Mouse (Mus musculus) urinary bladder, postnatal 36 days (tissue): ENCODE results near the gene Trim44.

Experiments used
- DNase-seq, 2 experiments: peaks; one replicate each; pipeline ENCODE4 v3.0.0; 2022; ENCODE audit warnings: low spot score in 2 of 2, mixed read lengths in 1 of 2

The Trim44 gene

DNA sequence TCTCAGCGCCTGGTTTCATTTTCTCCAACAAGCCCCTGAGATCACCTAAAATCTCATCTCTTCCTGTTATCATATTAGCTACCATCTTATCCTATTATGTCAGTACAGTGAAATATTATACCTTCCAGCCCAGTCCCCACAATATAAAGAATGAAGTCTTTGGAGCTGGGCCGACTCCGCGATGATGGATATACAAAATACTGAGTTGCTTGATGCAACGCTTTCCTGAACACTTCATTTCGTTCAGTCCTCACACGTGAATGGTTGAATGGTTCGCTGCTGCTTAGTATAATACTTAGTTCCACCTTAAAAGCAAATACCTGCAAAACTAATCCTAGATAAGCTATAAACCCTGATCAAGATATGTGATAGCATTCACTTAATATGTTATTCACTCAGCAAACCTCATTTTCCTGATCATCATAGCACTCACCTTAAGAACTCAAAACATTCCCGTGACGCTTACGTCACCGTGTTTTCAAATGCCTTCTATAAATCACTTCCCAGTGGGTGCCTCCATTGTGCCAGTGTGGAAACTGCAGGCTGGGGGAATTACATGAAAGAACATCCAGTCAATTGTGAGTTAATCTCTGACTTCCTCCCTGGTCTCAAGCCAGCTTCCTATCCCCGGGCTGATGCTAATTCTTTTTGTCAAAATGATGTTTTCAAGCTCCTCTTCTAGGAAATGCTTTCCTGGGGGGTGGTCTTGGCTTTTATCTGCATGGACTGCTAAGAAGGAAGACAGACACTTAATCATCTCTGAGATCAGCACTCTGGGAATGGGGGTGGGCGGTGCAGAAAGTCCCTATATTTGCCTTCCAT, at the start of gene Trim44:
Gene Trim44, minus strand, starts transcription at position 466 of the 822 bp plus-strand sequence.
- DNase-seq = no peak

DNA sequence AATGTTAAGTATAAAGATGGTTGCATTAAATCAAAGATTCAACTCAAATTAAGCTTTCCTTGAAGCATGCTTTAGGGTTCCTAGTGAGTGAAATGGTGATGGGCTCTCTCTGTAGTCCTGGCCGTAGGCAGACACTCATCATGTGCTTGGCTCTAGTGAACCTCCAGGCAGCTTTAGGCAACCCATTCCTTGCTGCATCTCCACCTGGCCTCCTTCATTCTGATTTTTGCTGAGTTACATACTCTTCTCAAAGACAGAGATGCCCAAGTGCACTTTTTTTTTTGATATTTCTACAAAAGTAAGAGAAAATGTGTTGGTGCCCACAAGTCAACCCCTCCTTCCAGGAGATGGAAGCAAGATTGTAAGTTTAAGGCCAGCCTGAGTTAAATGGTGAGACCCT, 47.5 kb upstream of the Trim44 start:
- no peak for DNase-seq

DNA sequence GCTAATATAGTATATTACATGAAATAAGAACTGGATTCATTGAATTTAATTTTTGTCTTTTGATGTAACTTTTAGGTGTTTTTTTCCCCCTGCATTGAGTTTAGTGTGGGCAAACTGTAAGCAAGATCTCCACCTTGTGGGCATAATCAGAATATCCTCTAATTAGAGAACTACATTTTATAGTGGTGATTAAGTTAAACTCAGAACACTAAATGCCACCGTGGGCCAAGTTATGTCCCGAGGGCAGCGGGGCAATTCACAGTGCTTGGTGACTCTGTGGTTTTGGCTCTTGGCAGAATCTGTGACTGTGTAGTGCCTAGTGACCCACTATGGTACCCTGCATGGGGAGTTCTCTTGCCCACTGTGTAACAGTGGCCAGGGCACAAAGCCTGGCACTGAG, 45.8 kb upstream of the Trim44 start:
- no peak for DNase-seq

DNA sequence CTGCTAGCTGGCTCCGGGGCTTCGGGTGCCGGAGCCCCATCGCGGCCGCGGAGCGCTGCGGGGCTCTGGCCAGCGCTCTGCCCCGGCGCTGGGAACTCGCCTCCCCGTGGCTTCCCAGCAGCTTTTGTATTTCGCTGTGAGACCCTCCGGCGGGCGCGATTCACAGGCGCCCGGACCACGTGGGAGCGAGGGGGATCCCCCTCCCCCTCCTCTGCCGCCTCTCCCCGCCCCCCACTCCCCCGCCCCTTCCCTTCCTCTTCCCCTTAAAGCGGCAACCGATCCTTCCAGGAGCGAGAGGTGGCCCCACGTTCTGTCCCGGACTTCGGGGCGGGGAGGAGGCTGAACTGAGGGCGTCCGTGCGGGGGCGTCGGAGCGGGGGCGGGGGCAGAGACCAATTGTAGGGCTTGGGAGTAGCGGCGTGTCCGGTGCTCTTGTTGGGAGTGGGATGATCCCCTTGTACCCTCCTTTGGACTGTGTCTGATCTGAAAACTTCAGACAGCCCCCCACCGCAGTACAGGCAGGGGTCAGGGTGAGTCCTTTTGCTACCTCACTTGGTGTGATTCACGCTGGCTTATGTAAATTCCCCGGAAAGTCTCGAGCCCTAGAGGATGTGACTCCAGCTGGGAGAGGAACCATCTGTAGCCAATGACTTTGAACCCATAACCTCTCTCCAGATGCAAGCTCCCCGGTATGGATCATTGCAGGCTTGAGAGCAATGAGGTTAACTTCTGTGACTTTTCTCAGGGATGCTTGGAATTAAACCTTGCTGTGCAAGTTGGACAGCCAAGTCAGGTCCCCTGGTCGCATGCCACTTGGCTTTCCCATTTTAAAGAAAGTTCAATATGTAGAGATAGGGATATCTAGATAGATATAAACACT, 44.3 kb upstream of the Trim44 start, which contains the start of gene Fjx1:
Gene Fjx1, minus strand, starts transcription at position 829 of the 879 bp plus-strand sequence.
- peak; percentile 16 to 35 for DNase-seq

DNA sequence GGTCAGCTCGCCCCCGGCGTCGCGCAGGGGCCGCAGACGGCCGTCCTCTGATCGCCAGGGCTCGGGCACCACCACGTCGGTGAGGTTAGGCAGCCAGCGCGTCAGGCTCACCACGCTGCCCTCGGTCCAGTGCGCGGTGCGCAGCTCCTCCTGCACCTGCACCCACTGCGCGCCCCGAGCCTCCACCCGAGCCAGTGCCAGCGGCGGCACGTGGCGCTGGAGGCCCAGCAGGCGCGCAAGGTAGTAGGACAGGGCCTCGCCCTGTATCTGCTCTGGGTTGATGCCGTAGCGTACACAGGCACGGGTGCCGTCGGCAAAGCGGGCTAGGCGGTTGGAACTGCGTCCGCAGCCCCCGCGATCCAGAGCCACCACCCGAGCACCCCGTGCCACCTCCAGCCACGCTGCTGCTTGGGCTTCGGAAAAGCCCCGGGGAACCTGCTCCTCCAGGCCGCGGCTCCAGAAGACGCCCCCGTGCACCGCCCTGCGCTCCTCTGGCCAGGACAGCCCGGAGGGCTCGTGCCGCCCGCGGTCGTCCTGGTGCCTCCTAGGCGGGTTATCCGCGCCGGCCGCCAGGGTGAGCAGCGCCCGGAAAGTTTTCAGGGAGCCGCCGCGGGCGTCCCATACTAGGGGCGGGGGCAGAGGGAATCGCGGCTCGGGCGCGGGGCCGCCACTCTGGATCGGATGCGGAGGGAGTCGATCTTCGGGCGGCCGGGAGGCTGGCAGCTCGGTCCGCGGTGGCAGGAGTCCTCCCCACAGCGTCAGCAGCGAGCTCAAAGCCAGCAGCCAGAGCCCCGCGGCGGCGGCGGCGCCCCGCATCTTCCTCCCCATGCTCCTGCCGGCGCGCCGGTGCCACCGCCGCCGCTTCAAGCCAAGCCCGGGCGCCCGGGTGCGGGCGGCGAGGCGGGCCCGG, 43.4 kb upstream of the Trim44 start:
- peak in 1 of 2 experiments; percentile 13 for DNase-seq

DNA sequence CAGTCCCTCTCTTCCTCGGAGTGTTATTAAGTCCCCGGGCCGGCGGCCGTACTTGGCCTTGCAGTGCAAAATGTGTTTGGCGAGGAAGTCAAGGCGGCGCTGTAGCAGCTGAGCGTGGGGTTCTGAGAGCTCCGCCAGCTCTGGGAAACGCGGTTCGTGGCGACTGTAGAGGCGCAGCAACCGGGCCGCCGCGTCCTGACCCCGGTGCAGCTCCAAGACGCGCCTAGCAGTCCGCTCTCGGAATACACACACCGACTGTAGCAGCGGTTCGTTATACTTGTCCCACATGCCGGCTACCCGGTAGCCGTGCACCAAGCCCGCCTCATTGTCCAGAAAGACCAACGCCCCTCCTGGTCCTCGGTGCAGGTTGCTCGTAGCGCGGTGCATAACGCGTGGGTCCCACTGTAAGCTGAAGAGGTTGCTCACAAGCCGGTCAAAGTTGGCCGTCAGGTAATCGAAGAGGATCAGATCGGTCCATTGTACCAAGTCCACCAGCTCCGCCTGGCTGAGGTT, 42.7 kb upstream of the Trim44 start:
- DNase-seq = peak; percentile 53 to 68

DNA sequence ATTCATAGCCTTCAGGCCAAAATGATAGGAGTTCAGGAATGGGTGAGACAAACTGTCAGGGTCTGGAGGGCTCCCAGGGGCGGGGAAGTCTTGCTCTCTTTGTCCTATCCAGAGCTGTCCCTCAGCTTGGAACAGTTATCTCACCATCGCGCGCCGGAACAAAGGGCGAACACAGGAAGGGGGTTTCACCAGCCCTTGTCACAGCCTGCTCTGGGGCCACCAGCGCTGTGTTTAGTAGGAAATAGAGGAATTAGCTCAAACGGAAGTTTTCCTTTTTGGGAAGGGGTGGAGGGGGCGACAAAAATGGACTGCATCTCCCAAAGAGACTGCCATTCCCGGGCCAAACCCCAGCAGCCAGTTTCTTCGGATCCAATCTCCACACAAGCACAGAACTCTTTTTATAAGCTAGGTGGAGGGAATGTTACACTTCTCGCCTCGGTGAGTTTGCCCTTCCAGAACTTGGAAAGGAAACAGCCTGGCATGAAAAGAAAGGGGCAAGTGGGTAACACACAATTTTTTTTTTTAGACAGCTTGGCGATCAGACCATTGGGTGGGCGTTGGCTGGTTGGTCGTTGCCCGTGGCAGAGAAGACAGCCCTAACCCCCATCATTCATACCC, 42.1 kb upstream of the Trim44 start:
- peak; percentile 4 to 6 for DNase-seq

DNA sequence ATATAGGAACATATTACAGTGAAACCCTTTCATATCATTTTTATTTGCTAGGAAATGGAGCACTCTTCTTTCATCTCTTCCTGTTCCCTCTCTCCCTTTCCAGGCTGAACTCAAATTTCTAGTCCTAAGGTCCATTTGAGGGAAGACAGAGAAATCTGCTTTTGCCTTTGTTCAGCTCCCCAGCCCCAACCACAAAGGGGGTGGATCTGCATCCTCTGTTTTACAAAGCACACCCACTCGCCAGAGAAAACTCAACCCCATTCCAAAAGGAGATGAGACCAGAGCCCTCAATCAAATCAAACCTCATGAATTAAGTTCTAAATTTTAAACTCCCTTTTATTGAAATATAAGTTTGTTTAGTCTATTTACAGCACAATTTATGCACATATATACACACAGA, 41.4 kb upstream of the Trim44 start:
- DNase-seq = no peak

DNA sequence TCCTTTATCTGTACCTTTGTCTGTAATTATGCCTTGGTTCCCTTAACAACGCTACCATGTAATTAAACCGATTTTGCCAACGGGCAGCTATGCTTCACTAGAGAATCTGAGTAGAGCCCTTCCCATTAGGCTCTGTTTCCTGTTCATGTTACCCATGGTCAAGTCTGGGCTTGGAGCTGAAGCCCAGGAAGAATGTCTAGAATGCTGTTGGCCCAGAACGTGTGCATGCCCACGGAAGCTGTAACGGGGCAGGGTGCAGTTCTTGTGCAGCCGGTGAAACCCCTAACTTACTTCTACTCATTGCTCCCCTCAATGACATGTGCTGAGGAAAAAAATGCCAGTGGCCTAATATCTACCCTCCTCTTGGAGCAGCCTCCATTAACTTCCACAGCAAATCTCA, 40.2 kb upstream of the Trim44 start:
- peak; percentile 20 to 35 for DNase-seq

DNA sequence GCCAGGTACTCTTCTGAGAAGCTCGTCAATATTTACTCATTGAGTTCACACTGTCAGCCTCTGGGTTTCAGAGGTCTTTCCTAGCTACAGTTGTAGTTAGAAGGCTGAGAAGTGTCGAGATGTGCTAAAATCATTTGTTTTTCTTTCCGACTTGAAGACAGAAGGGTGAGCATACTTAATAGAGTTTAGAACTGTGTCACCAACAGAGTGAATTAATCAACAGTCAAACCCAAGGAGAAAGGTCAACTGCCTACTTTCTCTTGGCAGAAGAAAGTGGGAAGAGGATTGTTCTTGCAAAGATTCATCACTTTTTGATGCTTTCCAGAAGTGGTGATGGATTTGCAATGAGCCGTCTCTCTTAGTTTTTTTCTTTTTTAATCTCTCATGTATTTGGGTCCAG, 39.2 kb upstream of the Trim44 start:
- no peak for DNase-seq

DNA sequence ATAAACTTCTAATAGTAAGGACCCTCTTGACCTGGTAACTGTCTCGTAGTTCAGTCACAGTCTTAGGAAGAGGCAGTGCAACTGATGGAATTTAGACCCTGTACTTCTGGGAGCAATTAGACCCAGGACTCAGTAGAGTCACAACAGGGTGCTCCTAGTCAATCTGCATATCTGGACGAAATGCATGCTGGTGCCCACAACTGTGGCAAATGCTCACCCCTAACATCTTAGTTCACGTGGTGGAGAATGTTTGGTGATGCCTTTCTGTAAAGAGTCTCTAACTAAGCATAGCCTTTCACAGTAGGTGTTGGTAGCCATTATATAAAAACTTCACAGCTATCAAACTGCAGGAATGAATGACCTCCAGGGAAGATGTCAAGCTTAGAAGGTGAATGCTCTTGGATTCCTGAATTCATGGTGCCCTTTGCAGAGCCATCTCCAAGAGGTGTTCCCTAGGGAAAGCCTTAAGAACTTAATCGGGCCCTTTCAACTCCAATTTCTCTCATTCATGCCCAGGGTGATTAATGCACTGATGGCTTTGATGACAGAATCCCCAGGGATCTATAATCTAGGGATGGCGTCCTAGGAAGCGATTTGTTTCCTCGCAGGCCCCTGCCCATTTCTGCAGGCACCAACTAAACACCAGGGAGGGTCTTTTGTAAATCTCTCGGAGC, 29.9 kb upstream of the Trim44 start:
- DNase-seq = no peak

DNA sequence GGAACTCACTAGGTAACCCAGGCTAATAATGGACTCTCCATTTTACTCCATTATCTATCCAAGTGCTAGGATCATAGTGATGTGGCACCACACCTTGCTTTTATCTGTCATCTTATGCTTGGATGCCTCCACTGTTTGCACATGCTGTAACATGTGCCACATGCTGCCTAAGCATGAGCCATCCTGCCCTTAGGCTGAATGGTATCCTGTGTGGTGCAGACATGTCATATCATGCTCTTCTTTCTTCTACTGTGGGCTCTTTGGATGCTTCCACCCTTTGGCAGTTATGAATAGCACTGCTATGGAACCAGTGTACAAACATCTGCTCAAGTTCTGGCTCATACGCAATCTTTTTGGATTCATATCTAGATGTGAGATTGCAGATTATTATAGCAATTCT, 26.3 kb upstream of the Trim44 start:
- peak in 1 of 2 experiments; percentile 7 for DNase-seq

DNA sequence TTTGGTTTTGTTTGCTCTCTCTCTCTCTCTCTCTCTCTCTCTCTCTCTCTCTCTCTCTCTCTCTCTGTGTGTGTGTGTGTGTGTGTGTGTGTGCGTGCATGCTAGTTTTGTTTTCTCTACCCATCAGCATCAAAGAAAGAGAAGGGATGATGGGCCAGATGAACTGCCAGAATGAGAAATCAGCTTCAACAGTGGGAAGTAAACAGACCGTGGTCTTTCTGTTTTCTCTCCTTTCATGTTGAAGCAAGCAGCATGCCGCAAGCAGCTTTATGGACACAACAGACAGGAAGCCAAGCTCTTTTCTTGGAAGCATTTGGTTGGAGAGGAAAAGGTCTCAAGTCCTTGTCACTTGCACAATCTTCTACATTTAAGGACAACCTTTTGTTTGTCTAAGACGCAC, 23.5 kb upstream of the Trim44 start:
- DNase-seq = no peak

DNA sequence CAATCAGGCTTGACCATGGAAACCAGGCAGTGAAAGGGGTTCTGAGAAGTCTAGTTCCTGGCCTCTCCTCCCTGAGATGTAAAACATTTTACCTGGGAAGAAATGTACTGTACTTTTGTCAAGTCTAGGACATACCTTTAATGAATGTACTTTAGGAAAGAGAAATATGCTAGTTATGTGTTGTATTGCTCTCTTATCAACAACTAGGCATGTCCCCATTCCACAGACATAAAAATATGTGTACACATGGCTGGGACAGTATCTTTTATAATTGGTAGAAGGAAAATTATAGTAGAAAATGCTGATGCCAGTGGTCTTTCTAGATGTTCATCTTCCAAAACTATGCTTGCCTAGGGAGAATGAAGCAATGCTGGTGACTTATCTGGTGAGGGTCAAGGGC, 20.3 kb upstream of the Trim44 start:
- no peak for DNase-seq

DNA sequence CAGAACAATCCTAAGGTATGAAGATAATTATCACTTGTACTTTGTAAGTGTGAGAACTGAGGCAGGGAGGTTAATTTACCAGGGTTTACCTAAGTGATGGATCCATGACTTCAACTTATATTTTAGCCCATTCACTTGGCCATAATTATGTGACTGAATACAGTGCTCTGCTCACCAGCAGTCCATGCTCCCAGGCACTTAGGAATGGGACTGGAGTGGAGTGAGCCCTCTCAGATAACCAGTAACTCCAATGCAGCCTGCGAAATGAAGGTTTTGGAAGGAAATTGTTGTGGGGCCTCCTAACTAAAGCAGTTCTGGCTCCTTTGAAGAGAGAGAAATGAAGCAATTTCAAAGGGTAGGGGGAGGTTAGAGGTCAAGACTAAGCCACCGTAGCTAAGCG, 18.8 kb upstream of the Trim44 start:
- no peak for DNase-seq

DNA sequence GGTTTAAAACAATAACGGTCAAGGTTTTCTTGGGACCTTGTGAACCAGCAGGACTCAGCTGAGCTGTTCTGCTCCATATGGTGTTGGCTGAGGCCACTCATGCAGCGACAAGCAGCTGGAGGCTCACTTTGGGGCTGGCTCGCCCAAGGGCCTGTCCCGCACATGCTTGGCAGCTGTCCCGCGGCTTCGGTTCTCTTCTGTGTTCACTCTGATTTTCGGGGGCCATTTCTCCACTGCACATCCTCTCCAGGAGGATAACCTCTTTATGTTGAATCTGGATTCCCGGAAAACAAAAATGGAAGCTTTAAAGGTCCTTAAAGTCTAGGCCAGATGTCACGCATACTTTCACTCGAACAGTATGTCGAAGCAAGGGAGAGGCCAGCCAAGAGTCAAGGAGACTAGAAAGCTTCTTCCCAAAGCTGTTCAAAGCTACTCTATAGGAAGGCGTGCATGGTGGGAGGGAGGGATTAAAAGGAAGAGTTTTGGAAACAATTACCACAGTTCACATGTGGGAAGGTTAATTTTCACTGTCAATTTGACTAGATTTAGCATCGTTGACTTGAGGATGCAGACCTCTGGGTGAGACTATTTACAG, 8.6 kb upstream of the Trim44 start:
- DNase-seq = no peak

DNA sequence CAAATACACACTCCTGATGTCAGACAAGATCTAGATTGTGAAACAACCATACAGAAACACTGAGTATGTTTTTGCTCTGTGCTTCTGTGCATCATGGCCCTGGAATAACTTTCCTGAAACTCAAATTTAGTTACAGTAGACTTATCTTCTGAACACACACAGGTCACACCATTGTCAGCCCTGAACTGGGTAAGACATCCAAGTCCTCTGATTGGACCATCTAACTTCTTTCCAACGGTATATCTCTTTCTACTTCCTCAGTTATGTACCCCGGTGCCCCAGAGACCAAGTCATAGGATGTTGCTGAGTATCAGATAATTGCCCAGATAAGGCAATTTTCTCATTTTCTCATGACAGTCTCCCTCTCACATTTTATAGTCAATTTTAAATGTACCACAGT, 5.1 kb upstream of the Trim44 start:
- DNase-seq = no peak

DNA sequence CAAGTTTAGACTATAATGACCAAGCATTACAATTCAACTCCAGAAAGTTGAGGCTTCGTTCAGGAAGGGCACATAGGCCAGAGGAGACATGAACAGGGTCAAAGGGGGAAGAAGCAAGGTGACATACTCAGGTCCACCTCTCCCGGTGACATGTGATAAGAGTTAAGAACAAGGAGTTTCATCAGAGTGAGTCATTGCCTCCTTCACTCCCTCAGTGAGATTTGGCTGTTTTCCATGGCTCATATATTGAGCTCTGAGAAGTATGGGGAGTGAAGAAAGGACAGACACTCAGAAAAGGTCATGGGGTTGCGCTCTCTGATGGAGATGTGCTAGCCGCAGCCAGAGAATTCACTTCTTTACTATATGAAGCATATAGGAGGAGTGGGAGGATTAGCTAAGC, 3.0 kb upstream of the Trim44 start:
- DNase-seq = no peak

DNA sequence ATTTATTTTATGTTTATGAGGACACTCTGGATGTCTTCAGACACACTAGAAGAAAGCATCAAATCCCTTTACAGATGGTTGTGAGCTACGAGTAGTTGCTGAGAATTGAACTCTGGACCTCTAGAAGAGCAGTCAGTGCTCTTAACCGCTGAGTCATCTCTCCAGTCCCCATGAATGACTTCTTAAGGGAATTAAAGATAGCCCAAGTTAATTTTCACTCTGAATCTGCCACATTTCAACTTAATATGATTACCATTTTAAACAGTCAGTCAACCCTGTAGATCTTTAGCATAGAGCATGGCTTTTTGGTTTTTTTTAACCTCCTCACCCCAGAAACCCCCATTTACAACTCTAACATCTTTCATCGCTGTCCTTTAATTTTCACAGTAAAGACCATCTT, 2.1 kb upstream of the Trim44 start:
- no peak for DNase-seq
